Mouse (Mus musculus): ENCODE results near the gene Ccpg1.

- TF ChIP-seq POLR2A (IDR thresholded peaks at IDR 0.05; ENCODE audit: extremely low read depth, insufficient read depth, low read length): no peak
- no peak for TF ChIP-seq CTCF (IDR thresholded peaks at IDR 0.05; ENCODE audit: extremely low read depth, insufficient read depth, low read length)
Observed at GRCm38 (mm10) chr9:73047906-73048305, 62.7 kb downstream of the Ccpg1 start.
